Mouse (Mus musculus) heart, adult 9 months (tissue): ENCODE results near the gene Antxr1.

ENCODE experiments used
- DNase-seq, 2 experiments: peaks; one replicate each; pipeline ENCODE4 v3.0.0; 2022; ENCODE audit warnings: low spot score in 2 of 2

The Antxr1 gene

DNA sequence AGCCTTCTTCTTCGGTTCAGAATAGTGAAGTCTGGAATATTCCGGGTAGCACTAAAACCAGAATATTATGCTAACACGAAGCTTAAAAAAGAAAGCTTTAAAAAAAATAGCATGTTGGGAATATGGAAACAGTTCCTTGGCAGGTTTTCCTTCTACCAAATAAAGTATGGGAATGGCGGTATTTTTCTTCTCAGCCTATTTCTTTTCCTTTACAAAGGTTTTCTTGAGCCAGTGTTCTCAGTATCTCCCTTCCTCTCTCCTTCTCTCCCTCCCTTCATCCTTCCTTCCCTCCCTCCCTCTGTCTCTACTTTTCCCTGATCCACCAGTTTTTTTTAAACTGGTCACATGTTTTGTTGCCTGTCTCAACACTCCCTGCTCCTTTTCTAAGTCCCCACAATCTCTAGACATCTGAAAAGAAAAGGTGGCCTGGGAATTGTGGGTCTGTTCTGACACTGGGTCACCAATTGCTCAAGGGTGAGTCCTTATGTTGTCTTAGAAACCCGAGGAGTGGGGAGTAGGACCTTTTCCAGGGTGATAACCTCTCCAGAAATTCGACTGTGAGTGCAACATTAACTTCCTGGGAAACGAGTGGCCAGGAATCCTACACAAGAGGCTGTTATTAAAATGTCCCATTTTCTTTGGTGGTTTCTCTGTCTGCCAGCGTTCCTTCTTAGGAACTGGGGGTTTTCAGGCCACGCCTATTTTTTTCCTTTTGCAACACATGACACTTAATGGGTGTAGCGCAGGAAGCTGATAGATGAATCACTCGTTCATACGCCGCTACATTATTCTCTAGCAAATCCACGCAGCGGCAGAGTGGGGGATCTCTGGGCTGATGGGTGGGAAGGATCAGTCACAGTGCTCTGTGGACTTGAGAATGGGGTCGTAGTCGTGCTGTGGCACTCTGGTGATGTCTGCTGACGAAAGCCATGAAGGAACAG, 42.4 kb downstream of the Antxr1 start:
- peak; percentile 10 to 26 for DNase-seq

DNA sequence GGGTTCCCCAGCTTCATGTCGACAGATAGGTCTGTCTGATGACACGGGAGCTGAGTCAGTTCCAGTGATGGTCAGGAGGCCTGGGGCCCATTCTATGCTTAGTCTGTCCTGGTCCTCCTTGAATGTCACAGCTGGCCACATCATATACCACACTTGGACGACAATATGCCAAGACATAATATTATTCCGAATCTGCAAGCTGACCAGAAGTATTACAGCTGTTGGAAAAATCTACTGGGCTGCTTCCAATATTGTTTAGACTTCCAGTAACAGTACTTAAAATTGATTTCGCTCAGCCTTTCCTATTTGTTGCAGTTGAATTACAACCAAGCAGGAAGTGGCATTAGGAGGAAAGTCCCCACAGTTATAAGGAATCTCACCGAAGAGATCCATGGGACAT, 48.4 kb downstream of the Antxr1 start:
- no peak for DNase-seq

DNA sequence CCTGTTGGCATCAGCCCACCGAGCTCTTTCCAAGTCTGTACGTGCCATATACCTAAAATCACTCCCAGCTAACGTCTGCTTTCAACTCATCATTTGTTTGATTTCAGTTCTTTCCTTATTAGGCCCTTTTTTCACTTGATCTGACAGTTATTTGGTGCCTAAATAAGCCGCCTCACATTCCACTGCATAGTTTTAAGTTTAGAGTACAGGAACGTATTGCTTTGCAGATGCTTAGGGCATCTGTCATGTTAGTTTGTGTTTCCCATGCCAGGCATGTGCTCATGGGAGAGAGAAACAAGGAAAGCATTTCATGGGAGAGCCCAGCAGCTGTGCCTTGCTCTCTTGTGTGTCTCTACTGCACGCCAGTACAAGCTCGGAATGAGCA, 50.3 kb downstream of the Antxr1 start:
- DNase-seq = no peak

DNA sequence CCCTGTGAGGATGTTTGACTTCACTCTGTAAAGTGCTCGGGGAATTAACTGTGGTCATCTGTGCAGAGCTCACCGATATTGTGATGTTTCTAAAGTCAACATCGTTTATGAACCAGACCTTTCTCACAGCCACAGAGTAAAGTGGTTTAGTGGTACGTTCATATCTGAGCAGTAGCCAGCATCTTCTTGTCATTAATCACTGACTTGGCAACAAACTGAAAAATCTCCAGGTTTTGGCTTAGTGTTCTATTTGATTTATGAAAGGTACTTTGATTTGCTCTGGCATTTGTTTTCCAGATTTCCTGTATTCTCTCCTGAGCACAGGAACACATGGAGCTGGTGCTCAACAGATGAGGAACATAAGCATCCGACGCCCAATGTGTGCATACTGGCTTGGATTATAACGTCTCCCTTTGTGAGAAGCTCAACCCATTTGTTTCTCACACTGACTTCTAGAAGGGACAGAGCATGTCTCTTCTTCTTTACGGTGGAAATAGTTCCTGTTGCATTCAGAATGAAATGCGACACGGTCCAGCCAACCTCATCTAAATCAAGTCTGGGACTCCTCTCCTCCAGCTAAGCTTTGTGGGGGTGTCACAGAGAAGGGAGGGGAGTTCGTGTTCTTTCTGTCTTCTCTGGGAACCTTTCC, 50.8 kb downstream of the Antxr1 start:
- no peak for DNase-seq

DNA sequence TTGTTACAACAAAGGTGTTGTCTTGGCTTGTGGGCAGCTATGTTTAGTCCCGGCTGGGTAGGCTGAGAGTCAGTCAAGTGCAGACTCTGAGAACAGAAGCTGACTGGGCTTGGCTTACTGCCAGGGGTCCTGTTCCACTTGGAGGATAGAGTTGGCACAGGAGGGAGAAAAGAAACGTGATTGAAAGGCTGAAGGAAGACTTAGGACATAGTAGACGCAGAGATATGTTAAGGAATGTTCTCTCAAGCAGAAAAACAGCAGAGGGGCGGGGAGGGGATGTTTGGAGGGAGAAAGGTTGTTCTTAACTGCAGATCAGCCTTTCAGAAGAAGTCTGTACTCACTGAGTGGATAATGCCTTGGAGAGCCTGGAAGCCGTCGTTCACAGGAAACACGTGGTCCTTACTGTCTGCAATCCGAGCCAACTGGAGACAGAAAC, 53.3 kb downstream of the Antxr1 start:
- DNase-seq = peak in 1 of 2 experiments; percentile 57

DNA sequence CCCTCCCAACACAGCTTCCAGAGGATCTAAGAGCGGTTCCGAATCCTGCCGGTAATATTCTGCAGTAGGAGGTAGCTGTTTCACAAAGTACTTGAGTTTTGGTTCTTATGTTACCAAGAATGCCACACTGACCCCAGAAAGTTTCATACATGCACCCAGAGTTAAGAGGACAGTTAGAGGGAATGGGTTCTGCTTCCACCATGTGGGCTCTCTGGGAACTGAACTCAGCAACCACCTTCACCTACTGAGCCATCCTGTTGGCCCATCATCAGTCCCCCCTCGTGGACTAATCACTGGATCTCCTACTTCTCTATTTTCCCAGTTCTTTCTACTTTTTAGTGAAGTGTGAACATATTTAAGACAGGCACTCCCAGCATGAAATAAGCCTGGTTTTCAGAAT, 53.9 kb downstream of the Antxr1 start:
- DNase-seq = no peak

DNA sequence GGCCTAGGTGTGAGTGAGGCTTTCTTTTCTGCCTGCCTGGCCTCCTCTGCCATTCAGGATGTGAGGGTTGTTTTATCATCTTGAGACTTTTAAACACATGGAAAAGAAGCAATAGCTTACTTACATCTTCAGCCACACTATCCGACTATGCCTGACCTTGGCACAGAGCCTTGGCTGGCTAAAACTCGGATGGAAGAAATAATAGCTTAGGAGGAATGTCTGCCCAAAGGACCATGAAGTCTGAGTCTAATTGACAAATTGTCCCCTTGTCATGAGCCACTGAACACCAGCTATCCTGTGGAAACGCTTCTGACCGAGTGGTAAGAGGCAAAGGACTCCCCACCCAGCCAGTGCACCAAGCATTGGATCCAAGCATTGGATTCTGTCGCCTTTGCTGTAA, 57.5 kb downstream of the Antxr1 start:
- no peak for DNase-seq

DNA sequence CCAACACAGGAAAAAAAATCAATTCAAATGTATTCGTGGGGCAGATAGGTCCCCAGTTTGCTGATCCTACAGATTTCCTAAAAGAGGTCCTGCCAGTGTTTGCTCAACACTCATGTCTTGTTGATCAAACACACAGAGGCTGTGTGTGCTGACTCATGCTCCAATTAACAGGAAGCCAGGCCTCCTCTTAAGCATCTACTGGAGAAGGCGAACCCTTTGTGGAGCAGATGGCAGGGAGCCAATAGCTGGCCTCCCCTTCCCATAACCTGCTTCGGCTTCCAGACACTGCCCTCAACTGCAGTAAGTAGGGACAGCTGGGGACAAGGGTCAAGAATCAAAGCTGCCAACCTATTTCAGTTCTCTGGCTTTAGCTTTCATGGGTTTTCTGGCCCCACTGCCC, 58.1 kb downstream of the Antxr1 start:
- DNase-seq = peak; percentile 13 to 25

DNA sequence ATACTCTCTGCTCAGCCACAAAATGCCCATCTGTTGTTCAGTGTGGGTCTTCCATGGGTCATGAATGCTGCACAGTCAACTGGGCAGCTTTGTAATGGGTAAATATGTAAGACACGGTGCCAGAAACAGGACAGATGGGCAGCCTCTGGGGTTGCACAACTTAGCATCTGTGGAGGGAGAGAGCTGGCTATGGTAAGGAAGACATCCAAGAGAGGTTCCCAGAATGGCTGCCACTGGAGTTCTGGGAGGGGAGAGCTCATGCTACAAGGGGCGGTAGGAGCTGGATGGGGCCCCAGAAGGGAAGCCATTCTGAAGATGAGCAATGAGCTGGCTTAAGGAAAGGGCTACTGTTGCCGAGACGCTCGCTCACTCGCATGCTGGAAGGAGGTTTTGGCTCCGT, 58.7 kb downstream of the Antxr1 start:
- peak in 1 of 2 experiments; percentile 9 for DNase-seq

DNA sequence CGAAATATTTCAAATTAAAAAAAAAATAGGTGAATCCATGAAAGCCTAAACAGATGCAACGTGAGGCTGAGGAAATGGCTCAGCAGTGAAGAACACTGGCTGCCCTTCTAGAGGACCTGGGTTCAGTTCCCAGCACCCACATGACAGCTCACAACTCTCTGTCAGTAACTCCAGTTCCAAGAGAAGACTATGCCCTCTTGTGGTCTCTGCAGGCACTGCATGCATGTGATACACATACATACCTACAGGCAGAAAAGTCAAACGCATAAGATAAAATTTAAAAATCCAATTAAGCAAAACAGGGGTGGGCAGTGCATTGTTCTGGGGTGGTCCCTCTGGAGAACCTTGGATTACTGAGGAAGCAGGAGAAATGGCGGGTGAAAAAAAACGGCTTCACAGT, 60.8 kb downstream of the Antxr1 start:
- DNase-seq = no peak

DNA sequence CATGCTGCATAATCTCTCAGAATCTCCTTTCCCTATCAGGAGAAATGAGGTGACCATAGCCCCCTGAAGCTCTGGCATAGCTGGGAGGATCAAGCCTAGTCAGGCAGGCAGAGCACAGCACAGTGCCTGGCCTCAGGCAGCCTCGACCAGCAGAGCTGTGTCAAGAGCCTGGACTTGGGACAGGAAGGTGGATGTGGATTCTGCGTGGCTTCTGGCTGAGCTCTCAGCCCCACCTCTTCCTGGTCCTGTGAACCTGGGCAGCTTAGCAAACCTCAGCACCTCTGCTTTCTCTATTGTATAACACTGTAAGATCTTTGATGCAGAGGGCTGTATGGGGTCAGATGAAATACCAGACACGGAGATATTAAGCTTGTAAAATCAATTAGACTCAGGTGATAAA, 61.8 kb downstream of the Antxr1 start:
- no peak for DNase-seq

DNA sequence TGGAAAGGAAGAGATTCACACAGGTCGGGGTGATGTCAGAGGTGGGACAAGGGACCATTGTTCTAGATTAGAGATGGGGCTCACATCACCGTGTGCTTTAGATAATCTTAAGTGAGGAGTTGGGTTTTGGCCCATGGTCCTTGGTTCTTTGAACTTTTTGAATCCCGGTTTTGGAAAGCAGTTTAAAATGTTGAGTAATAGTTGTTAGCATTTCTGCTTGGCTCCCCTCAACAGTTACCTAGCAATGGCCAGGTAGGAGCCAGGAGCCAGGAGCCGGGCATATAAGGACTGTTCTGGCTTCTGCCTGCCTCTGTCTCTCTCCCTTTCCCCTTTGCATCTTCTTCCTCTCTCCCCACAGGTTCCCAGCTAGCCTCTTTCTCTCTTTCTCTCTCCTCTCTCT, 62.5 kb downstream of the Antxr1 start:
- DNase-seq = no peak

DNA sequence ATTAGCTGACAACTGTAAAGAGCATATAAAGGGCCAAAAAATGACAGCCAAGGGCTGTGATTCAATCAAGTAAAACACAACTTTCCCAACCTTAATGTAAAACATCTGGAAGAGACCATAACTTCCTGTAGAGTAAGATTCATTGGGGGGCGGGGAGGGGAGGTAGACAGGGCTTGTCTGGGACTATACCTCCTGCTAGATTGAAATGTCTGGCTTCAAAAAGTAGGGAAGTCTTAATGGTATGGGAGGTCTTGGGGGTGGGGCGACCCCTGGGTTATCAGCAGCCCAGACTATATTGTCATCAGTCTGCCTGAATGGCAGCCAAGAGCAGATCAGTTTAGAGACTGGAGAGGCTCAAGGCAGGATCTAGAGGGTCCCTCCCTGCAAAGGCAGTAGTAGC, 63.4 kb downstream of the Antxr1 start:
- no peak for DNase-seq

DNA sequence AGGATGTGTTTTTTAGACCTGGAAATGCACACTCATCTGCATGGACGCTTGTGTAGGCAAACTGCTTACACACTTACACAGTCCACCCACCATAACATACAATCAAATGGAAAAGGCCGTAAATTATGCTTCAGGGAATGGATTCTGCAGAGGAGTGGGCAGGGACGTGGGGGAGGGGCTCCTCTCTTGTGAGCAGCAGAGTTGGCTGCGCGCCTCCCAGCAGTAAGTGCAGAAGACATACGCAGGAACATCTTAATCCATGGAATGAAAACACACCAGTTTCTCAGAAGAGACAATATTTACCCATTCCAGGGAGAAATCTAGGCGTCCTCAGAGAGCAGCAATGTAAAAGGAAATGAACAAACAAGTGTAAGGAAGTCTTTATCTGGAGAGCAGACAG, 65.2 kb downstream of the Antxr1 start:
- DNase-seq = no peak

DNA sequence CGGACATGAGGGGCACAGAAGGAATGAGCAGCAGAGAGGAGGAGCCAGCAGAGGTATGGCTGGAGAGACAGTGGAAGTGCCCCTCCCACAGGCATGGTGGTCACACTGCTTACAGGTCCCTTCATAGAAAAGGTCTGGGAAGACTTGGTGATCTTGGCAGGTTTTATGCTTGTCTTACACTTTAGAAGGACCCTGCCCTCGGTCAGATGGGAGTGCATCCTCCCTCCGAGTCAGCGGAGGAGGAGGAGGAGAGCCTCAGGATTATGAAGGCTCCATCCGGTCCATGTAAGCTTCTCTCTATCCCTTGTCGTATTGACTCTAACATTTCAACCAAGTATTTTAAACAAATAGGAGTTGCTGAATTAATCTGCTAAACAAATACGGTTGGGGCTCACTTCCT, 65.7 kb downstream of the Antxr1 start:
- DNase-seq = no peak

DNA sequence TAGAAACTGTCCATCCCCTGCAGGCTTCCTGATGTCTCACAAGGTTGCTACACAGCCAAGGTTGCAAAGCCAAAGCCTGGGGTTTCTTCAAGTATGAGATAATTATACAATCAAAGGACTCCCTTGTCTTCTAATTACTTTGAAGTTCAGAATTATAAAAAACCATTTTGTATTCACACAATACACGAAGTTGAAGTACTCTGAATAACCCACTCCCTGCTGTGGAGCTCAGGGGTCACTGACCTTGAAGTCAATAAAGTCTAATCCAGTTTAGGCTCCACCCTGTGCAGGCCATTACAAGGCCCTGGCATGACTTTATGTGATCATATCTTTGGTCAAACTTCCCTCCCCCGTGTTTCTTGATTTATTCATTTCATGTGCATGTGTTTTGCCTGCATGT, 73.0 kb downstream of the Antxr1 start:
- DNase-seq = no peak

DNA sequence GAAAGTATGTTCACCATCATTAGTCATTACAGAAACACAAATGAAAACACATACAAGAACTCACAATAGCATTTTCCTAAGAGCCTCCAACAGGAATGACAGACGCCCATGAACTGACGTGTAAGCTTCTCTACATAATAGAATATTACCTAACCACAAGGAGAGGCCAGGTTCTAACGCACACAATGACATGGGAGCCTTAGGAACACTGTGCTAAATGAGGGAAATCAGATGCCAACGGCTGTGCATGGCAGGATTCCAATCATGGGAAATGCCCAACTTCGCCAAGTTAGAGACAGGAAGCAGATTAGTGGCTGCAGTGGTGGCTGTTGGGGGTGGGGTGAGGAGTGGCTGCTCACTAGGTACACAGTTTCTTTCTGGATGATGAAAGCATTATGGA, 76.6 kb downstream of the Antxr1 start:
- no peak for DNase-seq

DNA sequence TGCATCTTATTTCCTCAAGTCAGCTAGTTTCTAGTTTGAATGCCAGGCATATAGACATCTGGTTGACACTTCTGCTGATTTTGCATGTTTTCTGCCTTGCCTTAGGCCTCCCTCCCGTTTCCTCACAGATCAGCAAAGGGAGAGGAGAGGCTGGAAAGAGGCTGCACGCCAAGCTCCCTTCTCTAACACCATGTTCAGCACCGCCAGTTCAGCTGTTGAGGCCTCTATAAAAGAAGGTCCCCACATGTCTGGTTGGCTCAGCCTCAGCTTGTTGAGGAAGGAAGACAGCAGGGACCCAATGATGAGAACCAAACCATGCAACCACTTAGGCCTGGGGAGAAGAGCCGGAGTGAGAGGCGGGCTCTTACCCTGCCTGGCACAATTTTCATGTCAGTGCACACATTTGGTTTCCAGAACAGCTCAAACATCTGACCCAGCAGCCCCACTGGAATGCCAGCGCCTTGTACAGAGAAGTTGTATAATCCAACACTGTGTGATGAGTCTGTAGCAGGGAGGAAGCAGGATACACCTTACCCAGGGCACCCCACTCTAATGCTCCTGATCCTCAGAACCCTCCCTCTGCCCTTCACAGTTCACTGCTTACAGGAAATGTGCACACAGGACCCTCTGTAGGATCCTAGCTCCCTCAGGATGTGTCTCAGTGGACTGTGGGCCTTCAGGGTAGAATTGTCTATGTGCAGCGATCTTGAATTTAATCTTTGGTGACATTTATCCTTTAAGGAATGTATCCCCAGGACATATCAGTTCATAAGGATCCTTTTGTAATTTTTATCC, 77.4 kb downstream of the Antxr1 start:
- peak in 1 of 2 experiments; percentile 2 for DNase-seq

DNA sequence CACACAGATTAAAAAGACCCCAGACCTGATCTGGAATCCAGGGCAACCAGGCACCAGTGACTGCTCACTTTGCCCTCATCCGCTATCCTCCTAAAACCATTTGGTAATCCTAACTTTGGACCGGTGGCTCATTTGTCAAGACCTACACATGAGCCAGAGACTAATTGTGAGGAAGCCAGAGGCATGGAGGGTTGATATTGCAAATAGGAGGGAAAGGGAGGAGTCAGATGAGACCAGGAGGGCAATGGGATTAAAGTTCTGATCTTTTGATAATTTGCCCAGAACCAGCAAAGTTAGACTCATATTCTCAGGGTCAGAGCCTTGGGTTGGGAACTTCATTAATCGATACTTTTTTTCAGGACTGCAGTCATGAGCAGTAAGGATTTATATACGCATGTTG, 78.2 kb downstream of the Antxr1 start:
- no peak for DNase-seq

DNA sequence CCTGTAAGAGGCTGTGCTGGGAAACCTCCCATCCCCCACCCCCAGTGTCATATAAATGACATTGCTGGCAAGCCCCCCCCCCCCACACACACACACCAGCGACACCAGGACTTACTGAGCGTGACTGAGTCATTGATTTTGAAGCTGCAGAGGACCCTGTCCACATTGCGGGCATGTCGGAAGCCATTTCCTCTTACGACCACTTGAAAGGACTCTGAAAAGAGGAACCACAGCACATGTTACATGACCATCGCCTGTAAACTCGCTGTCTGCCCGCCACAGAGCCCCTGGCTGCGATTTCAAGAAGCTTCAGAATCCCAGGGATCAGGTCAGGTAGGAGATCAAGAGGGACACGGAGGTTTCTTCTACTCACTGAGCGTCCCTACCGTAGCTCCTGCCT, 80.0 kb downstream of the Antxr1 start:
- no peak for DNase-seq

DNA sequence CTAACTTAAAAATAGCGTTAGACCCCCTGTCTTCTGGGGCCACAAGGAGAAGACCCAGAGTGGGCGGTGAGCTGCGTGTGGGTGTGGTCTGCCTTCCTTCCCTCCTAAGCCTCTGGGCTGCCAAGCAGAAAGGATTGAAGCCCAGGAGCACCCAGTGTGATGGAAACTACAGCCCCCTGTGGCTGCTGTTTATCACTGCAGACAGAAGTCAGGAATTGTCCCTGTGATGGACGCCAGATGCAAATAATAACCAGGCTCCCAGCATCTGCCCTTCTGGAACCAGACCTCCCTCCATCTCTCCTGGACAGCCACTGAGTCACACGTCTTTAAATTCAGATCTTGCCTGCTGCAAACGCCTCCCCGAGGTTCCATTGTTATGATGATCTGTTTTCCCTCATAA, 80.9 kb downstream of the Antxr1 start:
- no peak for DNase-seq

DNA sequence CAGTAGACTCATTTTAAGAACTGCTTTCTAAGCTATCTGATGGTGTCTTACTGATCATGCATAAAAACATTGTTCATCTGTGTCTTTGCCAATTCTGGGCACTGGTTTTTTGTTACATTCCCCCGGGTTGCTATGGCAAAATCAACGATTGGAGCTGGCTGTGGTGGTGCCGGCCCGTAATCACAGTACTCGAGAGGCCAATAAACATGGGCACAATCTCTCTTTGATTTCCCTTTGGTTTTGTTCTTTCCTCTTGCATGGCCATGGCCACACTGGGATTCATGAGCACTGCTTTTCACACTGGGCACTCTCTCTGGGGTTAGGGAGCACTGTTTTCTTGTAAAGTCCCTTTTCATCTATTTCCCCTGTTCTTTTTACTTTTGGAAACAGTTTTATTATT, 83.9 kb downstream of the Antxr1 start:
- DNase-seq = no peak
